7 mouse cellular contexts compared by ENCODE assay signal in the genomic region with DNA sequence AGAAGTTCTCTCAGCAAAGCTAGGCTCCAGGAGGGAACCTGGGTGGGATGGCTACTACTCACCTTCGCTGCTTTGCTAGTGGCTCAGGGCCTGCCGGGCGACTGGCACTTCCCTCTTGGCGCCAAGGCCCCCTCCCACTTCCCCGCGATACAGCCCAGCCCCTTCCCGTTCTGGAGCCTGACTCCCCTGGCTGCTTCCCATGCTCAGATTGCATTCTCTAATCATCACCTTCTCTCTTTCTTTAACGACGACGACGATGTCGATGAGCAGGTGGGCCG. TPM values are rescaled to one million over a fixed set of nuclear protein-coding genes. Genes with fewer than 3 reads are reported as not detected.
A peak's percentile ranks its signal among the peaks of the same experiment; 100 is the strongest.
DNase-seq lines count a peak whose midpoint lies in the region; ATAC-seq lines count a peak whose summit lies in the region.

TSS of gene Adcy4 (minus strand) at position 138 of the 278 bp plus-strand sequence.

- no peaks in the 10 kb centered on the region for H3K9me3 ChIP-seq in embryonic facial prominence, embryonic 10.5 days
- no peaks in the 10 kb centered on the region for H3K9me3 ChIP-seq in heart, embryonic 14.5 days (ENCODE audit: control insufficient read depth, low read length)
- H3K9me3 ChIP-seq in midbrain, embryonic 12.5 days: no peaks in the 10 kb centered on the region

- H3K4me1 ChIP-seq in embryonic facial prominence, embryonic 10.5 days: peaks cover 50% of the 10 kb centered on the region
- H3K4me1 ChIP-seq in heart, embryonic 14.5 days (ENCODE audit: control insufficient read depth in 2 of 2, insufficient read depth in 2 of 2, low read length in 2 of 2): peaks cover 14 to 17% of the 10 kb centered on the region in 2 experiments
- H3K4me1 ChIP-seq in midbrain, embryonic 12.5 days: peaks cover 13% of the 10 kb centered on the region

- peak within 1 kb of the TSS; percentile 60 for H3K4me3 ChIP-seq in embryonic facial prominence, embryonic 10.5 days
- peak within 1 kb of the TSS; percentile 51 to 53 for H3K4me3 ChIP-seq in heart, embryonic 14.5 days (ENCODE audit: control insufficient read depth in 1 of 2, insufficient read depth in 1 of 2, low read depth in 1 of 2, low read length in 2 of 2)
- peak within 1 kb of the TSS; percentile 18 for H3K4me3 ChIP-seq in midbrain, embryonic 12.5 days

- H3K9ac ChIP-seq in heart, embryonic 14.5 days (ENCODE audit: low read length): peak within 1 kb of the TSS; percentile 68
- H3K9ac ChIP-seq in midbrain, embryonic 12.5 days (replicated peaks): no peak within 1 kb of the TSS; the same call in 1 of the 2 replicates

- no peak for ATAC-seq in heart, embryonic 14.5 days (ENCODE audit: insufficient number of reproducible peaks, insufficient read depth, low FRiP score, low read depth)
- ATAC-seq in midbrain, embryonic 12.5 days (ENCODE audit: low FRiP score, low read depth): no peak

- H3K27ac ChIP-seq in embryonic facial prominence, embryonic 10.5 days (replicated peaks): peak within 1 kb of the TSS; percentile 79
- peak within 1 kb of the TSS; percentile 80 to 89 for H3K27ac ChIP-seq in heart, embryonic 14.5 days (replicated peaks in 1 of 2; ENCODE audit: control insufficient read depth in 1 of 2, insufficient read depth in 1 of 2, low read depth in 2 of 2, low read length in 2 of 2)
- H3K27ac ChIP-seq in midbrain, embryonic 12.5 days (replicated peaks): no peak within 1 kb of the TSS

- WGBS in embryonic facial prominence, embryonic 10.5 days: 5% methylated on average over 13 of the region's 13 CpGs
- 1% methylated on average over 13 of the region's 13 CpGs for WGBS in heart, embryonic 14.5 days
- 6% methylated on average over 13 of the region's 13 CpGs for WGBS in midbrain, embryonic 12.5 days

- peaks cover 14% of the 10 kb centered on the region for H3K36me3 ChIP-seq in embryonic facial prominence, embryonic 10.5 days (replicated peaks)
- H3K36me3 ChIP-seq in heart, embryonic 14.5 days (ENCODE audit: control insufficient read depth, insufficient read depth, low read length): peaks cover 11% of the 10 kb centered on the region; the same call in 1 of the 2 replicates
- H3K36me3 ChIP-seq in midbrain, embryonic 12.5 days: no peaks in the 10 kb centered on the region

- no peak for DNase-seq in adrenal gland, postnatal 14 days
- no peak for DNase-seq in embryonic facial prominence, embryonic 10.5 days (ENCODE audit: low spot score)
- DNase-seq in kidney, postnatal 14 days: peak; percentile 48
- DNase-seq in frontal cortex, postnatal 36 days (ENCODE audit: low spot score in 2 of 2): no peak
- DNase-seq in layer of hippocampus, postnatal 14 days (ENCODE audit: low spot score in 2 of 2): no peak

- H3K4me2 ChIP-seq in heart, embryonic 14.5 days (ENCODE audit: low read length): peak within 1 kb of the TSS; percentile 63
- H3K4me2 ChIP-seq in midbrain, embryonic 12.5 days (replicated peaks): peak within 1 kb of the TSS; percentile 46

- peaks cover 93% of the 10 kb centered on the region for H3K27me3 ChIP-seq in embryonic facial prominence, embryonic 10.5 days (replicated peaks; ENCODE audit: low read depth, poor library complexity, severe bottlenecking)
- H3K27me3 ChIP-seq in heart, embryonic 14.5 days (ENCODE audit: control insufficient read depth, insufficient read depth, low read length): peaks cover 59% of the 10 kb centered on the region
- peaks cover 94% of the 10 kb centered on the region for H3K27me3 ChIP-seq in midbrain, embryonic 12.5 days

RNA-seq across cellular contexts. Expression of gene Adcy4, which starts in this region (rescaled TPM):
- 14.3 and 17.3 TPM in 2 replicates for total RNA-seq in adrenal gland, postnatal 14 days (2021)
- polyA plus RNA-seq in embryonic facial prominence, embryonic 10.5 days (2016; fragmentation: Nextera tagmentation; extraction: Ambion mirVana): 10.7 and 11.4 TPM in 2 replicates
- polyA plus RNA-seq in heart, embryonic 14.5 days (2014; fragmentation: Nextera tagmentation; extraction: Ambion mirVana): 14.8 and 17.7 TPM in 2 replicates
- 6.6 and 7.9 TPM in 2 replicates for polyA plus RNA-seq in midbrain, embryonic 12.5 days (2016; fragmentation: Nextera tagmentation; extraction: Ambion mirVana)
- total RNA-seq in layer of hippocampus, postnatal 14 days (2021): 1 to 10 TPM; 3.9 to 4.2 TPM
